Mouse (Mus musculus): ENCODE data around the gene Zfp658.

The Zfp658 gene

DNA sequence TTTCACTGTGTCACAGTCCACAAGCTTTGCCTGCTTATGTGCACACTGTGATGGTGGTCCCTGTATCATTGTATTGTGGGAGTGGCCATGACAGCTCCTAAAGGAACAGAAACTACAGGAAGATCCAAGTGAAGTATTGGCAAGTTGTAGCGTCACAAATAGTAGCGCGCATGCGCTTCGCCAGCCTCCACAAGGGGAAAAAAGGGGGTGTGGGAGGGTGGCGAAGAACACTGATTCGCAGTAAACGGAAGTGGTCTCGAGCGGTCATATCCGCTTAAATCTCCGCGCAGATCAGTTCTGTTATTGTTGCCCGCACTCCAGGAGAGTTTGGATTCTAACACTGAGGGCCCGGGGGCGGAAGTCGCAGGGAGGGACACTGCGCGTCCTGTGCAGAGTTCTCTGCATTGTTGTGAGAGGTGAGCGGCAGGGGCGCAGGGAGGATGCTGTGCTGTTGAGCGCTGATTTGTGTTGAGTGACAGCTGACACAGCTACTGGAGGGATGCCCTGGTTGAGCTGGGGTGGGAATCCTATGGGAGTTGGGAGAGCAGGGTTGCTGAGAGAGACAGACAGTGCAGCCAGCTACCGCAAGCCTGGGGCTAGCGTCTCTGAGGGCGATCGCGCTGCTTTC is at the start of gene Zfp658:
Gene Zfp658 (plus strand): TSS at position 251 of the 628 bp plus-strand sequence.
- DNase-seq (ENCODE audit: low spot score), result peak; percentile 42

- no peak for DNase-seq (ENCODE audit: low spot score)
Observed at GRCm38 (mm10) chr7:43512519-43512918, 49.5 kb upstream of the Zfp658 start.

GRCm38 (mm10) chr7:43515076-43515475 is 47.0 kb upstream of the Zfp658 start:
- no peak for DNase-seq (ENCODE audit: low spot score)

GRCm38 (mm10) chr7:43518341-43518740 is 43.7 kb upstream of the Zfp658 start:
- no peak for DNase-seq (ENCODE audit: low spot score)

DNA sequence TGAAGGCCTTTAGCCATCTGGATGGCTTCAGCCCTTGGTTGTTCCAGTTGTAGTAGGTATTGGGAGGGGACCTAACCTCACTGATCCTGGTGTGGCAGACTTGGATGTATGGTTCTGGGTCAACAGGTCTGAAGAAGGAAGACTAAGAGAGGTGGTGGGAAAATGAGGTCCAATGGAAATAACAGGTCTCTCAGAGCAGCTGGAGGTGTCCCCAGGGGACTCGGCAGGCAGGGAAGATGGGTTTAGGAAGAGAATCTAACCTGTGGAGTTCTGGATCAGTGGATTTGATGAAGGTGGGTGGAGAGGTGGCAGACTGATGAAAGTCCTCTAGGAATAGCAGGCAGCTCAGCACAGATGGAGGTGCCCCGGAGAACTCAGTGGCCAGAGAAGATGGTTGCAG is 39.3 kb upstream of the Zfp658 start:
- DNase-seq (ENCODE audit: low spot score), result no peak

- no peak for DNase-seq (ENCODE audit: low spot score)
Observed at GRCm38 (mm10) chr7:43525313-43525712, 36.7 kb upstream of the Zfp658 start.

- DNase-seq (ENCODE audit: low spot score), result no peak
Observed at GRCm38 (mm10) chr7:43530216-43530785, 31.8 kb upstream of the Zfp658 start.

DNA sequence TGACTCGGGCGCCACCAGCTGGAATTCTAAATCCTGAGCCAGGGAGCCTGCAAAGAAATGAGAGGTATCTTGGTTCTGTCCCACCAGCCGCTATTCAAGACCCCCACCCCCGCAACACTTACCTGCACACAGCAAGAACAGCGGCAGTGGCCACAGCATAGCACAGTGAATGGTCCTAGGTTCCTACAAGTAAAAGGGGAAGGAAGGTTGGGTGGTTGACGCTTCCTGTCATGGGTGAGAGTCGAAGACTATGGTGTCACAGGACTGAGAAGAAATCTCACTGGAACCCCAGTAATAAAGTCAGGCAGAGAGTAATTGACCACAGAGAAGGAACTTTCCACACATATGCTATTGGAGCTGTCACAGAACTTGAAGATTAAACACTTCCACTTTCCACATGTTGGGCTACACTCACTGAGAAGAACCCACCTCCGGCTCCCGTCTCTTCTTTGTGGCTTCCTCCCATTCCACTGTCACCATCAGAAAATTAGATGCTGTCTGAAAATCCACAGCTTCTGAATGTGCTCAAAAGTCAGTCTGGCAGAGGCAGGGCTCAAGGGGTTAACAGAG is 29.0 kb upstream of the Zfp658 start:
- DNase-seq (ENCODE audit: low spot score), result no peak

GRCm38 (mm10) chr7:43538524-43538923 is 23.5 kb upstream of the Zfp658 start:
- no peak for DNase-seq (ENCODE audit: low spot score)

DNA sequence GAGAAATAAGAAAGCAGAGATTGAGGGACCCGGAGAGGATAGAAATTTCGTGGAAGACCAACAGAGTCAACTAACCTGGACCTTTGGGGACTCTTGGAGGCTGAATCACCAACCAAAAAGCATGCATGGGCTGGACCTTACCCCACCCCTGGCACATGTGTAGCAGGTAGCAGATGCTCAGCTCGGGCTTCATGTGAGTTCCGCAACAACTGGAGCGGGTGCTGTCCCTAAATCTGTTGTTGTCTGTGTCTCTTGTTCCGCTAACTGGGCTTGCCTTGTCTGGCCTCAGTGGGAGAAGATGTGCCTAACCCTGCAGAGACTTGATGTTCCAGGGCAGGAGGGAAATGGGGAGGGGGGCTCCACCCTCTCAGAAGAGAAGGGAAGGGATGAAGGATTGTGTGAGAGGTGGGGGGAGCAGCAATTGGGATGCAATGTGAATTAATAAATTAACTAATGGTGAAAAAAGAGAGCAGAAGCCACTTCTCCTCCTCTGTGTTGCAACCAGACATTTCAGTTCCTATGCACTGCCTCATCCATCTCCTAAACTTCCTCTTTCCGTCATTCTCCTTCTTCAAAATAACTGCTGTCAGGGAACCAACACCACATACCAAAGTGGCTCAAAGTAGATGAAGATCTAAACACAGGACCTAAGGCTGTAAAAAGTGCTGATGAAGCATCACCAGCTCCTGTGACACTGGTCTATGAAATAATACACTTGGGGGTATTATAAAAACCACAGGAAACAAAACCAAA is 17.7 kb upstream of the Zfp658 start, which contains the start of gene Cd33:
Gene Cd33 (minus strand): TSS at position 204 of the 753 bp plus-strand sequence.
- no peak for DNase-seq (ENCODE audit: low spot score)

- no peak for DNase-seq (ENCODE audit: low spot score)
Observed at GRCm38 (mm10) chr7:43545656-43546545, 16.2 kb upstream of the Zfp658 start.

DNA sequence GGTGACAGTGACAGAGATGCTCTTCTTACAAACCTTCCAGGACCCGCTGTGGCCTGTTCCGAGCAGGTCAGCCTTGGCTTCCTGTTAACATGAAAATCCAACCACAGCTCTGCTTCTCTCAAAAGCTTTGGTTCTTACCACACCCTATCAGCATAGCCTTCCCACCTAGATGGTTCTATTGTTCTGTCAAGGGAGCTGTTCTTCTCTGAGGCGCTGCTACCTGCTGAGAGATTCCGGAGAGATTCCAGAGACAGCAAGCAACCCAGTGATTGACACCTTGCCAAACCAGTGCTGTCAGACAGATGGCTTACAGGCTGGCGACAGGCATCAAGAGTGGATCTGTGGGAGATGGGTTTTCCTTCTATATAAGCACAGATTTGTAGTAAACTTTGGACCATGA is 14.4 kb upstream of the Zfp658 start:
- no peak for DNase-seq (ENCODE audit: low spot score)

DNA sequence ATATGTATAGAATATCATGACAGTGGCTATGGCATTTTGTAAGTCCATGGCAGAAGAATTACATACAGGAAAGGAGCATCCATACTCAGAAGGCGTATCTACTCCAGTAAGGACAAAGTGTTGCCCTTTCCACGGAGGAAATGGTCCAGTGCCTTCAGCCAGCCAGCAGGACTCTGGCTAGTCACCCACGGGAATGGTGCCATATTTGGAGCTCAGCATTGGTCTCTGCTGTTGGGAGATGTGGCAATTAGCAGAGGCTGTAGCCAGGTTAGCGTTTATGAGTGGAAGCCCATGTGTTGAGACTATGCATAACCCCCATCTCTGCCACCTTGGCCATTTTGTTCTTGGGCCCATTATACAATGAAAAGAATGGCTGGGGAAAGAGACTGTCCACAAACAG is 13.8 kb upstream of the Zfp658 start:
- DNase-seq (ENCODE audit: low spot score), result no peak

- no peak for DNase-seq (ENCODE audit: low spot score)
Observed at GRCm38 (mm10) chr7:43553153-43553552, 8.9 kb upstream of the Zfp658 start.

DNA sequence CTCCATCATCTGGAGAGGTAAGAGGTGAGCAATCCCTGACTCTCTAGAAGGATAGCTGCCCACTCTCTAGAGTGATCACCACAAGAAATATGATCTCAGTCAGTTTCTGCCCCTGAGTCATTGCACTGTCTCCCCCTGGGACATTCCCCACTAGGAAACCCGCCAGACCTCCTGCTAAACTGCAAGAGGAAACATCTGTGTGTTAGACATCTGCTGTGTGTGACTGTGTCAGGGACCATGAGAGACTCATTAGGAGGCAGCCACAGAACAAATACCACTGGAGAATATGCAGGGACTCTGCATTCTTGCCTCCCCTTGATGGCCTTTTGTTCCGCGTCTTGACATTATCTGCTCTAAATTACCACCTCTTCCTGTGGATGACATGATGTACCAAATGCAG is 7.5 kb upstream of the Zfp658 start:
- no peak for DNase-seq (ENCODE audit: low spot score)

DNA sequence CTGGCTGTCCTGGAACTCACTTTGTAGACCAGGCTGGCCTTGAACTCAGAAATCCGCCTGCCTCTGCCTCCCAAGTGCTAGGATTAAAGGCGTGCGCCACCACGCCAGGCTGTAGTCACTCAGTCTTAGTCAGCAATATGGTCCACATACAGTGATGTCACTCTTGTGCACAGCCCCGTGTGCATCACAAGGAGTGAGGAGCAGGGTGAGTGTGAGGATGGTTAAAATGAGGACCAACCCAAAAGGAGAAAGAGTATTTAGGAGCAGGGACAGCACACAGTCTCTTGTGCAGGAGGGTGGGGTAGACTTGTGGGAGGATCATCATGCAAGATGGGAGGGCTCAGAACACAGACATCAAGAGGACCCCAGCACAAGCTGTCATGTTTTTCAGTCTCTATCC is 6.7 kb upstream of the Zfp658 start:
- DNase-seq (ENCODE audit: low spot score), result no peak

DNA sequence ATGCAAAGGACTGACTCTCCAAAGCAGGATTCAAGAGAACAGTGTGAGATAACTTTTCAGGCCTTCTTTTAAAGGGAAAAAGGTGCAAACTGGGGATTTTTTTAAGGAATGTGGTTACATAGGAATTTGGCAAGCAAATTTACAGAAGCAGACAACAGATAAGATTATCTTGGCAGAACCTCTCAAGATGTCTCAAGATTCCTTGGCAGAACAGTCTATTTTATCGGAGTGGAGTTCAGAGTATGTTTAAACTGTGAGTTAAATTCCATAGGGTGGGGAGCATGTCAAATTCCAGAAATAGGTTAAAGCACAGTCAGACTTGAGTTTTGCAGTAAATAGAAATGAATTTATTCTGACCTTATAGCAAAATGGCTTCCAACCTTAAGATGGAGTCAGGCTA is 5.2 kb upstream of the Zfp658 start:
- no peak for DNase-seq (ENCODE audit: low spot score)

DNA sequence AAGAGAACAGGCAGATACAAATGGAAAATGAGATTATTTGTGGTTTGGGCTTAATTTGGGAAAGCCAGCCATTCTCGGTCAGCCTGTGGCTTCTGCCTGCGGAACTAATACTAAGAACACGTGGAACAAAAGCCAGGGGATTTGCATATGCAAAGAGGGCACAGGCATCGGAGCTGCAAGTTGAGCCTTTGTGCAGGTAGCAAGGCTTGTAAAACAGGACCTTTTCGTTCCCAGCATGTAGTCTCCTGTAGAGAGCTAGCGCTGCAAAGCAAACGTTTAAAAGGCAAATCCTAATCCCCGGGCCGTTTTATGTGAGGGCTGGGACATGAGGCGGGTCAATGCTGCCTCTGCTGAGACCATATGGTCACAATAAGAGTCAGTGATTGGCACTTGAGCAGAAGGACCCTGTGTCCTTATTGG is 605 bp downstream of the Zfp658 start:
- no peak for DNase-seq (ENCODE audit: low spot score)

DNA sequence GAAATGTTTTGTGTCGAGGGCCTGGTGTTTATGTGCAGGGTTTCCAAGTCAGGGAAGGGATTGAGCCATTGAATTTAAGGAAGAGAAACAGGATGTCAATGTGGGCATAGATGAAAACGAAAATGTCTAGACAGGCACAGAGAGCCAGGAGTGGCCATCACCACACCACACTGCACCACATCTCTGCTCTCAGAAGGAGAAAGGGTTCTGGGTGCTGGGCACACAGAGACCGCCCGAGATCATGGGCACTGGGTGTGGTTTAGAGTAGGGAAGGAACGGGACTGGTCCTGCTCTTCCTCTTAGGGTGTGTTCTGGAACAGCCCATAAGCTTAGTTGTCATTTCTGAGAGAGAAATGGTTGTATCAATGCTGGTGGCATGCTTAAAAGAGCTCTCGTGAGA is 1.2 kb downstream of the Zfp658 start:
- no peak for DNase-seq (ENCODE audit: low spot score)

DNA sequence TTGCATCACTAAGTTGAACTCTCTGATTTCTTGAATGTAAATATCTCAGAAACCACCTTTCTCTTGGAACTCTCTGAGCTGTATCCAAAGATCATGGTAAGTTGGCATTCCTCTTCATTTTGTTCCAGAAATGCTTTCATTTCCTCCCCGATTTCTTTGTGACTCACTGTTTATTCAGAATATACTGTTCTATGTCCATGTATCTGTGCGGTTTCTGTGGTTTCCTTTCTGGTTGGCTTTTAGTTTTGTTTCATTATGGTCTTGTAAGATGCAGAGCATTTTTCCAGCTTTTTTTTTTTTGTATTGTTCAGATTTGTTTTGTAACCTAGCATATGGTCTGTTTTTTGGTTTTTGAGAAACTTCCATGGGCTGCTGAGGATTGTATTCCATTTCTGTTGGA is 9.2 kb downstream of the Zfp658 start:
- DNase-seq (ENCODE audit: low spot score), result no peak

GRCm38 (mm10) chr7:43579440-43580171 is 17.6 kb downstream of the Zfp658 start, which contains the start of gene Zfp719:
Zfp719 (plus strand) TSS chr7:43579610.
- DNase-seq (ENCODE audit: low spot score), result peak; percentile 86
